Mouse (Mus musculus) MEL (cell line): Measurements from ENCODE around the gene Tatdn2. TPM values are rescaled to one million over a fixed set of nuclear protein-coding genes. Genes with fewer than 3 reads are reported as not detected.

Experiments used
- DNase-seq: peaks from one replicate; pipeline ENCODE4 v3.0.0; 2011; ENCODE audit warnings: low read depth, low spot score
- H3K27ac ChIP-seq: 2 replicates; pipeline ENCODE4 v1.5.1; 2012; ENCODE audit warnings: low read depth, mild to moderate bottlenecking, control low read depth, low read length, moderate library complexity; ENCODE audit not compliant: control insufficient read depth
- H3K27me3 ChIP-seq, 2 experiments: fragments of 150-350 bp in 1 of 2; sonication (generic) in 1 of 2; 2 replicates each; pipeline ENCODE4 v1.6.1; 2012; ENCODE audit warnings: low read length in 2 of 2, mild to moderate bottlenecking in 2 of 2, improper control_type of control experiment in 1 of 2, moderate library complexity in 1 of 2; ENCODE audit not compliant: insufficient read depth in 2 of 2, control insufficient read depth in 1 of 2
- H3K36me3 ChIP-seq, 2 experiments: 2 replicates each; pipeline ENCODE4 v1.6.1; 2012 to 2014; ENCODE audit warnings: low read length in 2 of 2, improper control_type of control experiment in 1 of 2, inconsistent platforms in 1 of 2, mild to moderate bottlenecking in 1 of 2; ENCODE audit not compliant: insufficient read depth in 2 of 2, control insufficient read depth in 1 of 2
- H3K4me1 ChIP-seq, 2 experiments: fragments of 150-350 bp in 1 of 2; sonication (generic) in 1 of 2; 2 replicates each; pipeline ENCODE4 v1.6.1; 2012; ENCODE audit warnings: low read length in 2 of 2, improper control_type of control experiment in 1 of 2, mild to moderate bottlenecking in 1 of 2; ENCODE audit not compliant: insufficient read depth in 2 of 2, control insufficient read depth in 1 of 2
- H3K4me3 ChIP-seq, 2 experiments: fragments of 150-350 bp in 1 of 2; sonication (generic) in 1 of 2; 2 replicates each; pipeline ENCODE4 v1.5.1; 2012; ENCODE audit warnings: low read depth in 2 of 2, low read length in 2 of 2, mild to moderate bottlenecking in 2 of 2, moderate library complexity in 2 of 2, control low read depth in 1 of 2, improper control_type of control experiment in 1 of 2; ENCODE audit not compliant: control insufficient read depth in 1 of 2, insufficient read depth in 1 of 2
- H3K79me2 ChIP-seq: 2 replicates; pipeline ENCODE4 v1.6.1; 2012; ENCODE audit warnings: mild to moderate bottlenecking, low read length, moderate library complexity; ENCODE audit not compliant: control insufficient read depth, poor library complexity, insufficient read depth
- H3K9ac ChIP-seq: 2 replicates; pipeline ENCODE4 v1.6.1; 2012; ENCODE audit warnings: low read depth, mild to moderate bottlenecking, control low read depth, low read length, moderate library complexity; ENCODE audit not compliant: control insufficient read depth, poor library complexity, severe bottlenecking
- H3K9me3 ChIP-seq: fragments of 150-350 bp; sonication (generic); replicated peaks from 2 replicates; pipeline ENCODE4 v1.6.1; 2012; ENCODE audit warnings: mild to moderate bottlenecking, low read length, improper control_type of control experiment, moderate library complexity; ENCODE audit not compliant: insufficient read depth
- CHD1 ChIP-seq: IDR thresholded peaks from 2 replicates; pipeline ENCODE4 v1.6.1; 2012; ENCODE audit warnings: low read depth, mild to moderate bottlenecking, inconsistent platforms, low read length, improper control_type of control experiment
- CHD2 ChIP-seq: IDR thresholded peaks from 2 replicates; pipeline ENCODE4 v1.6.1; 2011; ENCODE audit warnings: low read length, improper control_type of control experiment
- CTCF ChIP-seq, 3 experiments: IDR thresholded peaks in 2 of 3; conservative IDR thresholded peaks in 1 of 3; 2 replicates each; pipeline ENCODE4 v1.5.1; 2011 to 2012; ENCODE audit warnings: low read length in 3 of 3, low read depth in 2 of 3, mild to moderate bottlenecking in 2 of 3, improper control_type of control experiment in 1 of 3, inconsistent platforms in 1 of 3, mixed read lengths in 1 of 3, moderate library complexity in 1 of 3; ENCODE audit not compliant: control insufficient read depth in 1 of 3, insufficient read depth in 1 of 3, poor library complexity in 1 of 3, severe bottlenecking in 1 of 3
- E2F4 ChIP-seq: IDR thresholded peaks from 2 replicates; pipeline ENCODE4 v1.6.1; 2011; ENCODE audit warnings: low read depth, low read length, improper control_type of control experiment, borderline replicate concordance
- ELF1 ChIP-seq: IDR thresholded peaks from 2 replicates; pipeline ENCODE4 v1.6.1; 2014; ENCODE audit warnings: low read depth, mild to moderate bottlenecking, inconsistent platforms, low read length, improper control_type of control experiment, moderate library complexity
- EP300 ChIP-seq, 2 experiments: IDR thresholded peaks; 2 replicates each; pipeline ENCODE4 v1.6.1; 2011; ENCODE audit warnings: improper control_type of control experiment in 2 of 2, low read length in 2 of 2, low read depth in 1 of 2, mild to moderate bottlenecking in 1 of 2
- ETS1 ChIP-seq: IDR thresholded peaks from 2 replicates; pipeline ENCODE4 v1.6.1; 2012; ENCODE audit warnings: low read depth, mild to moderate bottlenecking, inconsistent platforms, low read length, improper control_type of control experiment, moderate library complexity
- GABPA ChIP-seq: IDR thresholded peaks from 2 replicates; pipeline ENCODE4 v1.6.1; 2012; ENCODE audit warnings: low read depth, mild to moderate bottlenecking, inconsistent platforms, low read length, improper control_type of control experiment, moderate library complexity
- GATA1 ChIP-seq: IDR thresholded peaks from 2 replicates; pipeline ENCODE4 v1.6.1; 2011; ENCODE audit warnings: low read depth, low read length, improper control_type of control experiment
- HCFC1 ChIP-seq: IDR thresholded peaks from 2 replicates; pipeline ENCODE4 v1.6.1; 2012; ENCODE audit warnings: low read depth, mild to moderate bottlenecking, inconsistent platforms, low read length, improper control_type of control experiment, moderate library complexity
- JUND ChIP-seq: IDR thresholded peaks from 2 replicates; pipeline ENCODE4 v1.6.1; 2011; ENCODE audit warnings: low read depth, mild to moderate bottlenecking, improper control_type of control experiment, low read length
- KAT2A ChIP-seq: conservative IDR thresholded peaks from 2 replicates; pipeline ENCODE4 v1.6.1; 2012; ENCODE audit warnings: low read depth, low read length, improper control_type of control experiment, inconsistent platforms
- MAX ChIP-seq: IDR thresholded peaks from 2 replicates; pipeline ENCODE4 v1.6.1; 2011; ENCODE audit warnings: low read length, improper control_type of control experiment
- MAZ ChIP-seq: IDR thresholded peaks from 2 replicates; pipeline ENCODE4 v1.6.1; 2012; ENCODE audit warnings: low read depth, mild to moderate bottlenecking, inconsistent platforms, low read length, improper control_type of control experiment
- MEF2A ChIP-seq: IDR thresholded peaks from 2 replicates; pipeline ENCODE4 v1.6.1; 2014; ENCODE audit warnings: low read depth, mild to moderate bottlenecking, inconsistent platforms, low read length, improper control_type of control experiment; ENCODE audit not compliant: poor library complexity, insufficient replicate concordance, severe bottlenecking; ENCODE audit errors: extremely low read depth
- MXI1 ChIP-seq: IDR thresholded peaks from 2 replicates; pipeline ENCODE4 v1.6.1; 2011; ENCODE audit warnings: mild to moderate bottlenecking, low read depth, low read length, improper control_type of control experiment
- MYB ChIP-seq: IDR thresholded peaks from 2 replicates; pipeline ENCODE4 v1.6.1; 2011; ENCODE audit warnings: mild to moderate bottlenecking, low read depth, low read length, improper control_type of control experiment
- MYC ChIP-seq: IDR thresholded peaks from 2 replicates; pipeline ENCODE4 v1.6.1; 2011; ENCODE audit warnings: low read depth, mild to moderate bottlenecking, low read length, improper control_type of control experiment, moderate library complexity
- NELFE ChIP-seq: IDR thresholded peaks from 2 replicates; pipeline ENCODE4 v1.6.1; 2011; ENCODE audit warnings: low read depth, low read length, improper control_type of control experiment
- NRF1 ChIP-seq: IDR thresholded peaks from 2 replicates; pipeline ENCODE4 v1.6.1; 2014; ENCODE audit warnings: low read depth, mild to moderate bottlenecking, inconsistent platforms, low read length, improper control_type of control experiment, moderate library complexity; ENCODE audit not compliant: poor library complexity, insufficient read depth, severe bottlenecking
- POLR2AphosphoS2 ChIP-seq: IDR thresholded peaks from 2 replicates; pipeline ENCODE4 v1.6.1; 2011; ENCODE audit warnings: low read length, improper control_type of control experiment
- POLR2AphosphoS5 ChIP-seq: IDR thresholded peaks from 2 replicates; pipeline ENCODE4 v1.6.1; 2012; ENCODE audit warnings: low read depth, borderline replicate concordance, mild to moderate bottlenecking, inconsistent platforms, low read length, moderate library complexity, mixed read lengths
- RAD21 ChIP-seq: IDR thresholded peaks from 2 replicates; pipeline ENCODE4 v1.6.1; 2011; ENCODE audit warnings: mild to moderate bottlenecking, low read depth, low read length, improper control_type of control experiment
- RCOR1 ChIP-seq: IDR thresholded peaks from 2 replicates; pipeline ENCODE4 v1.6.1; 2012; ENCODE audit warnings: low read depth, mild to moderate bottlenecking, inconsistent platforms, low read length, improper control_type of control experiment
- SMC3 ChIP-seq: IDR thresholded peaks from 2 replicates; pipeline ENCODE4 v1.6.1; 2011; ENCODE audit warnings: low read depth, low read length, improper control_type of control experiment
- TAL1 ChIP-seq: IDR thresholded peaks from 2 replicates; pipeline ENCODE4 v1.6.1; 2012; ENCODE audit warnings: mild to moderate bottlenecking, inconsistent platforms, low read length, moderate library complexity, mixed read lengths
- TBP ChIP-seq: IDR thresholded peaks from 2 replicates; pipeline ENCODE4 v1.8.0; 2011; ENCODE audit warnings: low read depth, low read length, improper control_type of control experiment
- TCF12 ChIP-seq: IDR thresholded peaks from 2 replicates; pipeline ENCODE4 v1.6.1; 2014; ENCODE audit warnings: low read depth, mild to moderate bottlenecking, inconsistent platforms, low read length, improper control_type of control experiment, moderate library complexity
- USF1 ChIP-seq: IDR thresholded peaks from 2 replicates; pipeline ENCODE4 v1.6.1; 2014; ENCODE audit warnings: low read depth, mild to moderate bottlenecking, inconsistent platforms, low read length, improper control_type of control experiment, moderate library complexity
- USF2 ChIP-seq, 2 experiments: IDR thresholded peaks; 2 replicates each; pipeline ENCODE4 v1.6.1; 2011 to 2012; ENCODE audit warnings: improper control_type of control experiment in 2 of 2, low read length in 2 of 2, borderline replicate concordance in 1 of 2, inconsistent platforms in 1 of 2, low read depth in 1 of 2, mild to moderate bottlenecking in 1 of 2; ENCODE audit not compliant: insufficient read depth in 1 of 2
- ZC3H11A ChIP-seq: IDR thresholded peaks from 2 replicates; pipeline ENCODE4 v1.6.1; 2012; ENCODE audit warnings: low read depth, mild to moderate bottlenecking, inconsistent platforms, low read length, improper control_type of control experiment
- ZKSCAN1 ChIP-seq: IDR thresholded peaks from 2 replicates; pipeline ENCODE4 v1.6.1; 2012; ENCODE audit warnings: low read depth, mild to moderate bottlenecking, inconsistent platforms, low read length, improper control_type of control experiment, moderate library complexity
- ZMIZ1 ChIP-seq: IDR thresholded peaks from 2 replicates; pipeline ENCODE4 v1.6.1; 2012; ENCODE audit warnings: low read depth, mild to moderate bottlenecking, inconsistent platforms, low read length, improper control_type of control experiment, moderate library complexity
- ZNF384 ChIP-seq: IDR thresholded peaks from 2 replicates; pipeline ENCODE4 v1.6.1; 2012; ENCODE audit warnings: low read depth, mild to moderate bottlenecking, inconsistent platforms, low read length, improper control_type of control experiment
- polyA plus RNA-seq, 2 experiments: library from polyadenylated mRNA; stranded (reverse) in 1 of 2; unstranded in 1 of 2; fragments of >175 nt in 1 of 2; fragments of >200 nt in 1 of 2; gene quantifications; 2 replicates each; pipeline versions ENCODE4 v1.2.1 to v1.2.4; 2012; ENCODE audit warnings: low replicate concordance in 2 of 2, low read depth in 1 of 2; ENCODE audit not compliant: insufficient read length in 2 of 2, insufficient read depth in 1 of 2, missing spikeins in 1 of 2
- total RNA-seq: library from RNA; depleted of rRNA; stranded (reverse); fragments of 300-350 nt; gene quantifications from 2 replicates; pipeline ENCODE4 v1.2.3, GENCODE M21; 2012

Tatdn2 gene
- total and polyA plus RNA-seq, 3 experiments = 102 to 136 (median 121) TPM

DNA sequence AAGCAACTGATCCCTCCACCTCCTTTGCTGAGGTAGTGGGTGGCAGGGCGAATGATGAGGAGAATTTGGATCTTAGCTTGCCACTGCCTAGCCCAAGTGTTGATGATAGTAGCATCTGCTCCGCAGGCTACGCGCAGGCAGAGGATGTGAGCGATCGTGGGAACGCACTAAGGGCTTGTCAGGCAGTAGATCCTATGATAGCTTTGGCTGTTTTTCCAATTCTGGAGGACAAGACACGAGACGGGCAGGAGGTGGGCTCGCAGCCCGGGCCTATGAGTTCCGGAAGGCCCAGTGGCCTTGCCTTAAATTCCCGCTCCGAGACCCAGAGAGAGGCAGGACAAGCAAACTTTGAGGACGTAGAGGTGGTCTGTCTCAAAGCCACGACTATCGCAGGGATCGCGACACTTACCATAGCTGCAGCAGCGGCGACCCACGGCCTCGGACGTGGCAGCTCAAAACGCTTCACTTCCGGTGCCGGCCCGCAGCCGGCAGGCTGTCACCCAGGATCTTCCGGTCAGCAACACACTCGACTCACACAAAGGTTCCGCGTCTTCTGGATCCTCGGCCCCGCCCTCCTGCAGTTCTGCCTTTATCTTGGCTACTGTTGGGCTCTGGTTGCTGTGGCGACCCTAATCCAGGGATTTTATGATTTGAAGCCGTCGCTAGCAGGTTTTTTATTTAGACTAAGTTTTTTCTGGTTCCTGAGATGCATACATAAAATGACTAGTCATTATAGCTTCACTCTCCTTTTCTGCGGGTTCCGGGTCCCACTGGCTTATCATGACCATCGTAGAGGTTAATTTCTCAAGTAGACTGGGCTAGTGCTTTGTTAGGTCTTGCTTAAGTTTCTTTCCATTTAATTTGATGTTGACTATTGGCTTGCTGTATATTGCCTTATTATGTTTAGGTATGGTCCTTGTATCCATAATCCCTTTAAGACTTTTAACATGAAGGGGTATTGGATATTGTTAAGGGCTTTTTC is 43.7 kb downstream of the Tatdn2 start, which contains the start of gene Sec13:
Sec13 (minus strand) TSS at position 508 of the 982 bp plus-strand sequence.
- Histone ChIP-seq H3K36me3 (peaks cover 5 to 7% of the 10 kb centered on the region in 2 experiments; a peak in 3 of 4 replicates), H3K4me3 (peak within 1 kb of the TSS; percentile 87 to 89), H3K79me2 (peaks cover 28% of the 10 kb centered on the region), H3K27ac (peak within 1 kb of the TSS; percentile 50), H3K27me3 (peaks cover 2 to 4% of the 10 kb centered on the region in 2 experiments; a peak in 3 of 4 replicates), H3K9me3 (no peaks in the 10 kb centered on the region), H3K4me1 (peaks cover 0 to 9% of the 10 kb centered on the region in 2 experiments; a peak in 3 of 4 replicates), H3K9ac (peak within 1 kb of the TSS; percentile 77)
- peak; percentile 94 for DNase-seq
- TF ChIP-seq USF2 (IDR thresholded peaks at IDR 0.05; ENCODE audit: borderline replicate concordance in 1 of 2, insufficient read depth in 1 of 2, low read depth in 1 of 2, low read length in 2 of 2) (no peak), NRF1 (no peak), MEF2A (no peak), RAD21 (no peak), GATA1 (peak; percentile 61), MYC (no peak; the same call in none of the 2 replicates), TAL1 (no peak), RCOR1 (peak; percentile 63), KAT2A (peak; percentile 68), NELFE (peak; percentile 93), MAZ (peak; percentile 93; the same call in 1 of the 2 replicates), MAX (peak; percentile 78), SMC3 (peak; percentile 37; the same call in 1 of the 2 replicates), ZNF384 (no peak), CHD2 (no peak), JUND (no peak), HCFC1 (peak; percentile 95), GABPA (0 out of 2 replicates have a peak, but pooled peaks have one; percentile 2), CTCF (IDR thresholded peaks at IDR 0.05 in 2 of 3, conservative IDR thresholded peaks at IDR 0.05 in 1 of 3; ENCODE audit: control insufficient read depth in 1 of 3, insufficient read depth in 1 of 3, low read depth in 2 of 3, low read length in 3 of 3, poor library complexity in 1 of 3, severe bottlenecking in 1 of 3) (no peak), EP300 (IDR thresholded peaks at IDR 0.05; ENCODE audit: low read depth in 1 of 2, low read length in 2 of 2) (peak in 1 of 2 experiments; percentile 54; a peak in 2 of 4 replicates), ZMIZ1 (no peak), ELF1 (peak; percentile 83), CHD1 (no peak), POLR2AphosphoS5 (no peak), TCF12 (peak; percentile 84), USF1 (0 out of 2 replicates have a peak, but pooled peaks have one; percentile 32), ETS1 (peak; percentile 63), POLR2AphosphoS2 (peak; percentile 94), TBP (peak; percentile 93), ZC3H11A (no peak; the same call in 1 of the 2 replicates), MYB (no peak), MXI1 (peak; percentile 95), E2F4 (peak; percentile 19; the same call in 1 of the 2 replicates), ZKSCAN1 (no peak)
